Mouse (Mus musculus) kidney, adult 2 months (tissue): ENCODE results near the gene Cyp2w1.

ENCODE experiments used
- CTCF ChIP-seq: fragments of 200-500 bp; conservative IDR thresholded peaks from 2 replicates; pipeline ENCODE4 v1.5.1; 2011; ENCODE audit warnings: low read depth, mild to moderate bottlenecking, control low read depth, low read length, moderate library complexity, mixed read lengths; ENCODE audit not compliant: insufficient read depth, insufficient read length
- POLR2A ChIP-seq: fragments of 200-500 bp; IDR thresholded peaks from one replicate; pipeline ENCODE4 v1.6.1; 2011; ENCODE audit warnings: low read depth, low read length, control low read depth

- TF ChIP-seq POLR2A (no peak), CTCF (peak; percentile 92)
Observed at GRCm38 (mm10) chr5:139397959-139398753, 45.7 kb downstream of the Cyp2w1 start.
